Mouse (Mus musculus) myocyte (in vitro differentiated cells): ENCODE data around the gene Sat2.

Experiments used
- E2F4 ChIP-seq: IDR thresholded peaks from one replicate; pipeline ENCODE4 v1.6.1; 2011; ENCODE audit warnings: mild to moderate bottlenecking, control low read depth, moderate library complexity; ENCODE audit not compliant: insufficient read depth
- MAX ChIP-seq: IDR thresholded peaks from one replicate; pipeline ENCODE4 v1.6.1; 2011; ENCODE audit warnings: low read depth, mild to moderate bottlenecking, control low read depth
- MYOD1 ChIP-seq, 3 experiments: IDR thresholded peaks; one replicate each; pipeline ENCODE4 v1.6.1; 2011; ENCODE audit warnings: control low read depth in 2 of 3, low read depth in 2 of 3, mild to moderate bottlenecking in 2 of 3, moderate library complexity in 1 of 3; ENCODE audit not compliant: insufficient read length in 2 of 3, control insufficient read depth in 1 of 3
- POLR2A ChIP-seq: IDR thresholded peaks from one replicate; pipeline ENCODE4 v1.6.1; 2011; ENCODE audit warnings: low read depth, mild to moderate bottlenecking, control low read depth, moderate library complexity; ENCODE audit not compliant: insufficient read length
- POLR2AphosphoS2 ChIP-seq: IDR thresholded peaks from one replicate; pipeline ENCODE4 v1.6.1; 2011; ENCODE audit warnings: low read depth, control low read depth; ENCODE audit not compliant: insufficient read length
- SRF ChIP-seq: IDR thresholded peaks from one replicate; pipeline ENCODE4 v1.6.1; 2011; ENCODE audit warnings: low read depth; ENCODE audit not compliant: control insufficient read depth, insufficient read length
- TCF12 ChIP-seq: IDR thresholded peaks from one replicate; pipeline ENCODE4 v1.6.1; 2011; ENCODE audit warnings: mild to moderate bottlenecking, control low read depth; ENCODE audit not compliant: poor library complexity, insufficient read depth, severe bottlenecking
- USF1 ChIP-seq: IDR thresholded peaks from one replicate; pipeline ENCODE4 v1.6.1; 2011; ENCODE audit warnings: low read depth, mild to moderate bottlenecking, control low read depth, moderate library complexity

DNA sequence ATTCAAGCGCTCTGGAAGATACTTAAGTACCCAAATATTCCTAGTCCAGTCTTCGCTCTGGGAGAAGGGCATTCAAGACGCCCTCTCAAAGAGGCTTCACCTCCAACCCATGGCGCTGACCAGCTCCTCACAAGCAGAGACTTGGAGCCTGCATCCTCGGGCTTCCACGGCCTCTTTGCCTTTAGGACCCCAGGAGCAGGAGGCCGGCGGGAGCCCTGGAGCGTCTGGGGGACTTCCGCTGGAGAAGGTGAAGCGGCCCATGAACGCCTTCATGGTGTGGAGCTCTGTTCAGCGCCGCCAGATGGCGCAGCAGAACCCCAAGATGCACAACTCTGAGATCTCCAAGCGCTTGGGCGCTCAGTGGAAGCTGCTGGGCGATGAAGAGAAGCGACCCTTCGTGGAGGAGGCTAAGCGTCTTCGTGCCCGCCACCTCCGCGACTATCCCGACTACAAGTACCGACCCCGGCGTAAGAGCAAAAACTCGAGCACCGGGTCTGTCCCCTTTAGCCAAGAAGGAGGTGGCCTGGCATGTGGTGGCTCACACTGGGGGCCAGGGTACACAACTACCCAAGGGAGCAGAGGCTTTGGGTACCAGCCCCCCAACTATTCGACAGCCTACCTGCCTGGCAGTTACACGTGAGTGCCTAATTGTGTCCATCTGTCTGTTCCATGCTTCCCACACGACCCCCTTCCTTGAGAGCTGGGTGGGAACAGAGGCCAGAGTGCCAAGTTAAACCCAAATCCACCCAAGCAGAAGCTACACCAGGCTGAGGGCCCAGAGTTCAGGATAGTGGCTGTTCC is 33.6 kb downstream of the Sat2 start, which contains the start of gene Sox15:
- TF ChIP-seq TCF12 (no peak), POLR2AphosphoS2 (no peak), USF1 (no peak), MYOD1 (IDR thresholded peaks at IDR 0.05; ENCODE audit: control insufficient read depth in 1 of 3, insufficient read length in 2 of 3, low read depth in 2 of 3) (no peak), POLR2A (no peak), E2F4 (no peak), MAX (no peak), SRF (no peak)
